Mouse (Mus musculus) hindbrain, postnatal 0 days (tissue): ENCODE measurements around the gene Tlr5. TPM values are rescaled to one million over a fixed set of nuclear protein-coding genes. Genes with fewer than 3 reads are reported as not detected.
A peak's percentile ranks its signal among the peaks of the same experiment; 100 is the strongest.

Source experiments
- ATAC-seq: fragments of 200-750 bp; cut with Nextera tagmentation; 2 replicates; pipeline ENCODE4 v1.8.0; 2017; ENCODE audit warnings: mild to moderate bottlenecking, moderate TSS enrichment, moderate library complexity
- DNase-seq: peaks from one replicate; pipeline ENCODE4 v3.0.0-alpha.2; 2015; ENCODE audit warnings: low spot score
- H3K27ac ChIP-seq: fragments of 300-500 bp; sonication (generic); 2 replicates; pipeline ENCODE4 v1.5.1; 2014; ENCODE audit warnings: mild to moderate bottlenecking
- H3K27me3 ChIP-seq: fragments of 300-500 bp; sonication (generic); 2 replicates; pipeline ENCODE4 v1.6.1; 2014; ENCODE audit warnings: low read length, mixed read lengths; ENCODE audit not compliant: insufficient read depth
- H3K36me3 ChIP-seq: fragments of 300-500 bp; sonication (generic); 2 replicates; pipeline ENCODE4 v1.6.1; 2014; ENCODE audit warnings: low read length, mixed read lengths; ENCODE audit not compliant: insufficient read depth
- H3K4me1 ChIP-seq: fragments of 300-500 bp; sonication (generic); 2 replicates; pipeline ENCODE4 v1.6.1; 2014; ENCODE audit warnings: antibody characterized with exemption, low read length, mixed read lengths; ENCODE audit not compliant: insufficient read depth
- H3K4me2 ChIP-seq: fragments of 300-500 bp; sonication (generic); 2 replicates; pipeline ENCODE4 v1.6.1; 2014; ENCODE audit warnings: low read depth, mild to moderate bottlenecking, low read length, moderate library complexity, mixed read lengths
- H3K4me3 ChIP-seq: fragments of 300-500 bp; sonication (generic); 2 replicates; pipeline ENCODE4 v1.5.1; 2014; ENCODE audit warnings: low read length
- H3K9ac ChIP-seq: fragments of 300-500 bp; sonication (generic); replicated peaks from 2 replicates; pipeline ENCODE4 v1.6.1; 2014; ENCODE audit warnings: mild to moderate bottlenecking, low read length, moderate library complexity, mixed read lengths
- H3K9me3 ChIP-seq: fragments of 300-500 bp; sonication (generic); 2 replicates; pipeline ENCODE4 v1.6.1; 2016; ENCODE audit warnings: low read length, mixed read lengths
- CTCF ChIP-seq: IDR thresholded peaks from 2 replicates; pipeline ENCODE4 v1.5.1; 2016; ENCODE audit warnings: antibody characterized with exemption, control low read depth, low read depth
- WGBS: fragments of 180-500 bp; shearing (Covaris S2); extraction: QIAGEN DNeasy Blood & Tissue Kit; methylation state at CpG from one replicate; pipeline ENCODE4 v1.1.7; 2014; 5-methylcytosine and 5-hydroxymethylcytosine counted together
- polyA plus RNA-seq: library from polyadenylated mRNA; unstranded; fragments of >200 nt; fragmentation: Nextera tagmentation; extraction: Ambion mirVana; gene quantifications from 2 replicates; pipeline ENCODE4 v1.2.1, GENCODE M21; 2015
- total RNA-seq: library from RNA; depleted of rRNA; stranded (reverse); fragments of >200 nt; gene quantifications from 2 replicates; pipeline ENCODE4 v1.2.3, GENCODE M21; 2014; rRNA removed

The Tlr5 gene
- total RNA-seq (0.47 and 1.4 TPM in 2 replicates), polyA plus RNA-seq (0.30 and 0.55 TPM in 2 replicates)

DNA sequence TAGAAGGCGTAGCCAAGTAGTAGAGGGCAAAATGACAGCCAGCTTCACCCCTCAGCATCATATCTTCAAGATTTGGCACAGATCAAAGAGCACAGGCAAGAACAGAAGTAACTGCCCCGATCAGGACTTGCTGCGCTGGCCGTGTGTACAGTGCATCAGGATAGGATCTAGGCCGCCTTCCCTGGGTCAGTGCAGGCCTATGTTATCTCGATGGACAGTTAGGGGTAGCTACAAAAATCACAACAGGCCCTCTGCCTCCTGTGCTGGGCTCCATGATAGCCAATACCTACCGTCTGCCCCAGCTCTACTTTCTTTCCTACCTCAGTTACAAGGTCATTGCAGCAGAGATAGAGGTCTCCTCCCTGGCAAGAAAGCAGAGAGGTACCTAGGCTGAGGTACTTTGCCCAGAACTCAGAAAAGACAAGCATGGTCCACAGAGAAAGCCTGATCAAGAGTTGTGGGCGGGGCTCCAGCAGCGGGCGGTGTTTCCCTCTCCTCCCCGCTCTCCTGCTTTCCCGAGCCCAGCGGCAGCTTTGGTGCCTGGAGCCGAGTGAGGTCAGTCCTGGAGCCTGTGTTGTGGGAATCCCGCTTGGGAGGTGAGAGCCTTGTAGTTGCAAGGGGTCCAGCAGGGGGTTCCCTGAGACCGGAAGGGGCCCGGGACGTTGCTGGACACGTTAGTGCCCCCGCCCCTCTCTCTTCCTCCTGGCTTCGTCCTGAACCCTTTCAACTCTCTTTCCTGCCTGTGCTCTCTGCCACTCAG is at the start of gene Tlr5:
TSS of gene Tlr5 (plus strand) at position 502 of the 760 bp plus-strand sequence.
- peak within 1 kb of the TSS; percentile 6 for H3K9ac ChIP-seq
- H3K4me3 ChIP-seq = peak within 1 kb of the TSS; percentile 21
- 17% methylated on average over 21 of the region's 21 CpGs for WGBS
- peak within 1 kb of the TSS; percentile 53 for H3K4me2 ChIP-seq
- H3K9me3 ChIP-seq = no peaks in the 10 kb centered on the region
- ATAC-seq = peak; percentile 46; the same call in 1 of the 2 replicates
- H3K27ac ChIP-seq = no peak within 1 kb of the TSS
- H3K36me3 ChIP-seq = no peaks in the 10 kb centered on the region
- peaks cover 8% of the 10 kb centered on the region; the same call in 1 of the 2 replicates for H3K4me1 ChIP-seq
- peak; percentile 48 for DNase-seq
- no peak for TF ChIP-seq CTCF
- H3K27me3 ChIP-seq = no peaks in the 10 kb centered on the region

DNA sequence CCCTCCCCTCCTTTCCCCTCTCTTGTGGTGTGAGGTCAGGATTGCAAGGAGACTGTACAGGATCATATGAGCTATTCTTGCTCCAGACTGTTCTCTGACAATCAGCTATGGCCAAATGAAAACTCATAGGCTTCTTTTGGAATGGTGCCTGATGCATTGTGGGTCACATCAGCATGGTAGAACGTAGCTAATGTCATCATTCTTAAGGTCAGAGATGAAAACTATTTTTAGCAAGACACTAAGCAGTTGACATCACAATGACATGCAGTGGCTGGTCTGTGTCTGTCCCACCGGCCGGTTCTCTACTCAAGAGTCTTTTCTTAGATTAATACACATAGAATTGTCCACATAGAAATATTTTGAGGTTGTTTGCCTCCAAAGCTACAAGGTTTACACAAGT is 48.9 kb upstream of the Tlr5 start:
- no peaks in the 10 kb centered on the region for H3K36me3 ChIP-seq
- H3K4me2 ChIP-seq = no peak overlapping the region
- no peak for TF ChIP-seq CTCF
- ATAC-seq (no peak), DNase-seq (no peak)
- WGBS = 76% methylated on average over 3 of the region's 3 CpGs
- no peak overlapping the region for H3K9ac ChIP-seq
- no peak overlapping the region for H3K4me3 ChIP-seq
- H3K27ac ChIP-seq = no peak overlapping the region
- no peaks in the 10 kb centered on the region for H3K27me3 ChIP-seq
- no peaks in the 10 kb centered on the region for H3K9me3 ChIP-seq
- peaks cover 8% of the 10 kb centered on the region; the same call in 1 of the 2 replicates for H3K4me1 ChIP-seq

DNA sequence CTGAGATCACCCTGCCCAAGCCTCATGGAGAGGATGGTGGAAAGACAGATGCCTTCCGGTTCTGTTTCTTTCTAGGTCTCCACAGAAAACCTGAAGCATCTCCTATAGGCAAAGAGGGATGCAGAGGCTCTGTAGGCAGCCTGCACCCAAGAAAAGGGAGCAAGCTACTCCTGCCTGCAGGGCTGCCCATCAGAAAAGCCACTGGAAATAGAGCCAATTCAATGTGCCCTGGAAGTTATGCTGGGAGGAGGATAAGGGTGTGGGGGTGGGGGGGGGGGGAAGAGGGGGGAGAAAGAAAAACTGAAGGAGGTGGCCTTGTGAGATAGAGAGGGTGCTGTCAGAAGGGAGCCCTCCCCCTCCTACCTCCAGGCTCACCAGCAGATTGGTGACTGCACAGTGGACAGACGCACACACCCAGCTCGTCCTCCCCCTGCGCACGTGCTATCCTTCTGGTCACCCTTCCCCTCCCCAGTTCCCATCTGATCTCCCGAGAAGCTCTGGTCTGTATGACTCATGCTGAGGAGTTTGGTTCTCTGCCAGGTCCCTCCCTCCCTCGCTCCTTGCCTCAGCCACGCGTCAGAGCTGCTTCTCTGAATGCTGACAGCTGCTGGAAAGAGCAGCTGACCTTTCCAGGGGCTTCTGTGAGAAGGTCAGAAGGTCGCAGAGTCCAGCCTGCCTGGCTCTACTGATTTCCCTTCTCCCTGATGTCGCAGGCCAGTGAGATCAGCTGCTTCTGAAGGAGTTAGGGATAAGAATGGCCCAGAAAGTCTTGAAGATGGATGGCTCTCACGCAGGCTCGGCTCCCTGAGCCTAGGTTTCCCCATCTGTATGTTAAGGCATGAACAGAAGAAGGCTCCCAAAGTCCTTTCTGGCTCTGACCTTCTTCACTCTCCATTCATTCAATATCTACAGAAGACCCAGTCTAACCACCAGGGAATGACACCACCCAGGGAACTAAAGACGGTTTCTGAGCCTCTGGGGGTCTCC is 46.2 kb upstream of the Tlr5 start:
- peak; percentile 88 for ATAC-seq
- Histone ChIP-seq H3K9me3 (no peaks in the 10 kb centered on the region), H3K4me3 (no peak overlapping the region), H3K27me3 (no peaks in the 10 kb centered on the region), H3K9ac (no peak overlapping the region), H3K27ac (no peak overlapping the region), H3K36me3 (no peaks in the 10 kb centered on the region), H3K4me2 (0 out of 2 replicates have a peak overlapping the region, but pooled peaks have one; percentile 18), H3K4me1 (peaks cover 4% of the 10 kb centered on the region; the same call in 1 of the 2 replicates)
- WGBS = 21% methylated on average over 14 of the region's 14 CpGs
- no peak for TF ChIP-seq CTCF
- peak; percentile 89 for DNase-seq

DNA sequence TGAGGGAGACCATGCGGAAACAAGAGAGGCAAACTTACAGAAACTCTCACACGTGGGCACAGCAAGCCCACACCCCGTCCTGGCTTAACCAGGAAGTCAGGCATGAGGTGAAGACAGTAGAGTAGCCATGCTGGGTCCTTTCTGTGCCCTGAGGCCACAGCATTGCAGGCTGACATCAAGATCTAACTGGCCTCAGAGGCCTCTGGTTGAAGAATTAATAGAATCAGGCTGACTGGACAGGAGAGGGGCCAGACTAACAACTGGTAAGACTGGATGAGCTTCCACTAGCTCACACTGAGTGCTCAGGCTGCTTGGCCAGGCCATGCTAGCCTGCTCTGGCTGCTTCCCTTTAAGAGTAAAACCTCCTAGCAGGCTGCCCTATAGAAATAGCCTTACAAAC is 45.5 kb upstream of the Tlr5 start:
- Histone ChIP-seq H3K4me3 (no peak overlapping the region), H3K27me3 (no peaks in the 10 kb centered on the region), H3K4me1 (peaks cover 4% of the 10 kb centered on the region; the same call in 1 of the 2 replicates), H3K9me3 (no peaks in the 10 kb centered on the region), H3K27ac (no peak overlapping the region), H3K9ac (no peak overlapping the region), H3K36me3 (no peaks in the 10 kb centered on the region), H3K4me2 (no peak overlapping the region)
- no peak for TF ChIP-seq CTCF
- ATAC-seq (no peak), DNase-seq (no peak)
- 59% methylated on average over 3 of the region's 3 CpGs for WGBS

DNA sequence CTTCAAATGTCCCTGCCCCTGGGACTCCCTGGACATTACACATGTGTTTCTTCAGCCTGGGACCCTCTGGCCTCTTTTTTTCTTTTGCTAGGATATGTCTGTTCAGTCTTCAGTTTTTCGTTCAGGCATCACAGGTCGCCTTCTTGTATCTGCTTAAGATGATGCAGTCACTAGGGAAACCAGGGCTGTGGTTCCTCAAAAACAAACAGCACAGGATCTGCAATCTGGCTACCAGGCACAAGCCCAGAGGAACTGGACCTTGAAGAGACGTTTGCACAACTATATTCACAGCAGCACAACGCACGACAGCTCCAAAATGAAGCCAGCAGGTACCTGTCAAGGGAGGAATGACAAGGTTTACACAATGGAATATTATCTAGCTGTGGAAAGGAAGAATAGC is 45.0 kb upstream of the Tlr5 start:
- TF ChIP-seq CTCF = no peak
- no peak overlapping the region for H3K27ac ChIP-seq
- H3K36me3 ChIP-seq = no peaks in the 10 kb centered on the region
- no peaks in the 10 kb centered on the region for H3K27me3 ChIP-seq
- H3K4me3 ChIP-seq = no peak overlapping the region
- H3K4me2 ChIP-seq = no peak overlapping the region
- DNase-seq = no peak
- H3K4me1 ChIP-seq = peaks cover 4% of the 10 kb centered on the region; the same call in 1 of the 2 replicates
- no peak for ATAC-seq
- WGBS = 68% methylated on average over 5 of the region's 5 CpGs
- no peak overlapping the region for H3K9ac ChIP-seq
- no peaks in the 10 kb centered on the region for H3K9me3 ChIP-seq

DNA sequence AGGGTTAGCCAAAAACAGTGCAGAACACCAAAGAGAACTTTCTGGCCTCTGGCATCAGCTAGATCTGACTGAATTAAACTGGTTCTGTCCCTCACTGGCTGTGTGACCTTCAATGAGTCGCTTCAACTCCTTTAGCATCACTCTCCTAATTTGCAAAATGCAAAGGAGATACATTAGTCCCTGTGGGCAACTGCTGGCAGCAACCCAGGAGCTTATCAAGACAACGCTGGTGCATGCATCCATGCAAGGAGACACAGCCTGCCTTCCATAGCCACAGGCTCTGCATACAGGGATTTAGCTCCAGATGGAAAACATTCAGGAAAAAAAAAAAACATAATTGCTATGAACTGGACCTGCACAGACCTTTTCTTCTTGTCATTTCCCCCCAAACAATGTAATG is 42.0 kb upstream of the Tlr5 start:
- 35% methylated on average over 2 of the region's 2 CpGs for WGBS
- no peak for TF ChIP-seq CTCF
- Histone ChIP-seq H3K27me3 (no peaks in the 10 kb centered on the region), H3K9ac (no peak overlapping the region), H3K9me3 (no peaks in the 10 kb centered on the region), H3K4me2 (no peak overlapping the region), H3K27ac (no peak overlapping the region), H3K36me3 (no peaks in the 10 kb centered on the region), H3K4me3 (no peak overlapping the region), H3K4me1 (peaks cover 4% of the 10 kb centered on the region; the same call in 1 of the 2 replicates)
- DNase-seq = peak; percentile 64
- no peak for ATAC-seq
